Mouse (Mus musculus): ENCODE results near the gene Sun1. TPM values are rescaled to one million over a fixed set of nuclear protein-coding genes. Genes with fewer than 3 reads are reported as not detected.

Gene Sun1
- polyA plus RNA-seq, 1 experiment: 125 TPM

DNA sequence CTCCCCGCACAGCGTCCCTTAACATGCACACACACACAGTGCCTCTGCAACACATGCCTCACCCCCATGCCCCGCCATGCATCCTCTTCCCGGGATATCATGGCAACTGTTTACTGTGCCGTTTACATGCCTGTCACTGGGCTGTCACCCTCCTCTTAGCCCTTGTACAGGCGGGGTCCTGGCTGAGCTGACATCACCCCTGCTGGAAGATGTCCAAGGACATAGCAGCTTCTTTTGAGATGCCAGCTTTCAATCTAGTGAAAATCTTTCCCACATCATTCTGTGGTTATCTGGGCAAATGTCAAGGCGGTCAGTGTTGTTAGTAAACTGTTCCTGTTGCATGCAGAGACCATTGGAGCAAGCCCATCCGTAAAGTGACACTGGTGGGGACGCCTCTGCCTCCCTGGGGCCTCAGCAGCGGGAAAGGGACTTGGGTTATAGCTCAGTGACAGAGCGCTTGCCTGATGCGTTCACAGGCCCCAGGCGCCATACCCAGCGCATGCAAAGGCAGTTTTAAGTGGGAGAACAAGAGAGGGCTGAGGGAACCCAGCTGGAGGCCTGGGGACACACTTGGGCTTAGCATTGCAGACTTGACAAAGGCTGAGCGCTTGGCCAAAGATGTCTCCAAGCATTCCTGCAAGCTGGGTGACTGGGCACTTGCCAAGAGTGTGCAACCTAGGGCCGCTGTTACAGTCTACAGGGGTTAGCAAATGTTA, 70.5 kb downstream of the Sun1 start:
- no peaks in the 10 kb centered on the region; the same call in none of the 2 replicates for H3K36me3 ChIP-seq (ENCODE audit: control insufficient read depth, insufficient read depth, low read length)
- TF ChIP-seq POLR2A (IDR thresholded peaks at IDR 0.05; ENCODE audit: control insufficient read depth, low read depth, low read length) (no peak), CTCF (IDR thresholded peaks at IDR 0.05; ENCODE audit: control insufficient read depth, insufficient read depth, insufficient replicate concordance, low read depth, low read length) (no peak)
- H3K4me1 ChIP-seq (ENCODE audit: control insufficient read depth, insufficient read depth, low read length): 0 out of 2 replicates have a peak, but pooled peaks cover 2% of the 10 kb centered on the region
- no peaks in the 10 kb centered on the region for H3K27me3 ChIP-seq (ENCODE audit: control insufficient read depth, insufficient read depth, low read length)
- H3K4me3 ChIP-seq (ENCODE audit: control insufficient read depth, low read depth, low read length): no peak overlapping the region
- H3K27ac ChIP-seq (ENCODE audit: control insufficient read depth, insufficient read depth, low read depth, low read length): no peak overlapping the region

DNA sequence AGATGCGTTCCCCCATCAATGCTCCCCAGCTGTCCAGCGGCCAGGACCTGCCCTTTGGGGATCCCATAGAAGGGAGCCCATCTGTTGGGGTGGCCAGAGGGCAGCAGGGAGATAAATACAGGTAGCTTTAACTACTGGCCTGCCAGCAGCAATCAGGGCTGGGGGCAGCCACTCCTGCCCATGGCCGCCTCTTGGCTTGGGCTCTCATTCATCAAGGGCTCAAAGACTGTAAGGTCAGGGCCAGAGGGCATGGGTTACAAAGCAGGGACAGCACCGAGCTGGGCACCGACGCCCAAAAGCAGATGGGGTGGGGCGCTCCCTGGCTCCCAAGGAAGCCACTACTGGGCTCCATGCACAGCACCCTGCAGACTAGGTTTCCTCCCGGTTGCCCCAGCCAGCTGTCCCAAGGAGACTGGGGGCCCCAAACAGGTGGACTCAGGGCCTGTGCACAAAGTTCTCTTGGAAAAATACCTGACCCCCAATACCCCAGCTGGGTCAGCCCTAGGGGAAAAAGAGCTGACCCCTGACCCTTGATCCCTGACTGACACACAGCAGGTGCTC, 71.6 kb downstream of the Sun1 start:
- Histone ChIP-seq H3K4me1 (ENCODE audit: control insufficient read depth, insufficient read depth, low read length) (0 out of 2 replicates have a peak, but pooled peaks cover 2% of the 10 kb centered on the region), H3K4me3 (ENCODE audit: control insufficient read depth, low read depth, low read length) (no peak overlapping the region), H3K36me3 (ENCODE audit: control insufficient read depth, insufficient read depth, low read length) (no peaks in the 10 kb centered on the region; the same call in 1 of the 2 replicates), H3K27ac (ENCODE audit: control insufficient read depth, insufficient read depth, low read depth, low read length) (no peak overlapping the region), H3K27me3 (ENCODE audit: control insufficient read depth, insufficient read depth, low read length) (no peaks in the 10 kb centered on the region)
- TF ChIP-seq CTCF (IDR thresholded peaks at IDR 0.05; ENCODE audit: control insufficient read depth, insufficient read depth, insufficient replicate concordance, low read depth, low read length) (no peak), POLR2A (IDR thresholded peaks at IDR 0.05; ENCODE audit: control insufficient read depth, low read depth, low read length) (no peak)

DNA sequence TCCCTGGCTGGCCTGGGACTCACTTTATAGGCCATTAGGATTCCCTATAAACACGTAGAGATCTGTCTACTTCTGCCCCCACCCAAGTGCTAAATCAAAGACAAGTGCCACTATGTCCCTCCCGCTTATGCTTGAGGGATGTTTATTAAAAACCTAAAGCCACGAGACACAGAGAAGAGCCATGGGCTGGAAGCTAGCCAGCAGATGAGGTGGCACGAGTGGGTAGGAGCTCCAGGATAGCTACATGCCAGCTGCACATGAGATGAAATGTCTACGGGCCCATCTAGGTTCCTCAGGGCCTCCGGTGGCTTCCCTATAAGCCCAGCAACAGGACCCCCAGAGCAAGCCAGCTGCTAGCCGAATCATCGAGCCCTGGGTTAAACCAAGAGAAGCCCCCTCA, 76.8 kb downstream of the Sun1 start:
- H3K36me3 ChIP-seq (ENCODE audit: control insufficient read depth, insufficient read depth, low read length): no peaks in the 10 kb centered on the region
- TF ChIP-seq CTCF (IDR thresholded peaks at IDR 0.05; ENCODE audit: control insufficient read depth, insufficient read depth, insufficient replicate concordance, low read depth, low read length): no peak
- no peak for TF ChIP-seq POLR2A (IDR thresholded peaks at IDR 0.05; ENCODE audit: control insufficient read depth, low read depth, low read length)
- H3K4me3 ChIP-seq (ENCODE audit: control insufficient read depth, low read depth, low read length): no peak overlapping the region
- no peaks in the 10 kb centered on the region for H3K4me1 ChIP-seq (ENCODE audit: control insufficient read depth, insufficient read depth, low read length)
- H3K27me3 ChIP-seq (ENCODE audit: control insufficient read depth, insufficient read depth, low read length): no peaks in the 10 kb centered on the region
- H3K27ac ChIP-seq (ENCODE audit: control insufficient read depth, insufficient read depth, low read depth, low read length): no peak overlapping the region

DNA sequence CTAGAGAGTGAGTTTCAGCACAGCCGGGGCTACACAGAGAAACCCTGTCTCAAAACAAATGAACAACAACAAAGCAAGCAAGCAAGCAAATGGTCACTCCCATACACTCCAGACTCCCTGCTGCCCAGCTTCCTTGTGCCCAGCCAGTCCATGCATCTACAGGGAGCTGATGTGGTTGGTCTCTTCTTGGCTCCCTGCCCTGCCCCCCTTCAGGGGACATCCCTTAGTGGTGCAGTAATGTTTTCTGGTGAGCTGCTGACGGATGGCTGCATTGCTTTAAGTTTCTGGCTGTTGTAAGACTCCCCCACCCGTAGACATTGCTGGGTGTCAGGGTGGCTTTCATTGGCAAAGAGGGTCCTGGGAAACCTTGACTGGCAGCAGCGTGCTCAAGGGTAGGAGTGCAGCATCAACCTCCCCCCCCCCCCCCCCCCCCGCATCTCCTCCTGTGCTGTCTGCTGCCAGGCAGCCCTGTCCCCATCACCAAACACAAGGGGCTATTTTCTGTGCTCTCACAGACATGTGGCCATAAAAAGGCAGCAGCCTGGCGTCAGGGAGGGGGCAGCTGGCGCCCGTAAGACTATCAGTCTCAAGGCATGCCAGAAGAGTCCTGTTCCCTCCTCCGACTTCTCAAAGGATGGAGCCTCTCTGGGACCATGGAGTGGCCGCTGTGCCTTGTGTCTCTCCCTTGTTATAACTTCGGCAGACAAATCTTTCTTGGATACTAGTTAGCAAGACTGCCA, 81.1 kb downstream of the Sun1 start:
- H3K27ac ChIP-seq (ENCODE audit: control insufficient read depth, insufficient read depth, low read depth, low read length): no peak overlapping the region
- H3K27me3 ChIP-seq (ENCODE audit: control insufficient read depth, insufficient read depth, low read length): no peaks in the 10 kb centered on the region
- no peak for TF ChIP-seq POLR2A (IDR thresholded peaks at IDR 0.05; ENCODE audit: control insufficient read depth, low read depth, low read length)
- TF ChIP-seq CTCF (IDR thresholded peaks at IDR 0.05; ENCODE audit: control insufficient read depth, insufficient read depth, insufficient replicate concordance, low read depth, low read length): no peak
- H3K36me3 ChIP-seq (ENCODE audit: control insufficient read depth, insufficient read depth, low read length): no peaks in the 10 kb centered on the region
- no peak overlapping the region for H3K4me3 ChIP-seq (ENCODE audit: control insufficient read depth, low read depth, low read length)
- H3K4me1 ChIP-seq (ENCODE audit: control insufficient read depth, insufficient read depth, low read length): peaks cover 2% of the 10 kb centered on the region; the same call in 1 of the 2 replicates

- Histone ChIP-seq H3K4me1 (ENCODE audit: control insufficient read depth, insufficient read depth, low read length) (peaks cover 2% of the 10 kb centered on the region; the same call in 1 of the 2 replicates), H3K36me3 (ENCODE audit: control insufficient read depth, insufficient read depth, low read length) (no peaks in the 10 kb centered on the region), H3K27me3 (ENCODE audit: control insufficient read depth, insufficient read depth, low read length) (no peaks in the 10 kb centered on the region), H3K4me3 (ENCODE audit: control insufficient read depth, low read depth, low read length) (no peak overlapping the region), H3K27ac (ENCODE audit: control insufficient read depth, insufficient read depth, low read depth, low read length) (no peak overlapping the region)
- TF ChIP-seq CTCF (IDR thresholded peaks at IDR 0.05; ENCODE audit: control insufficient read depth, insufficient read depth, insufficient replicate concordance, low read depth, low read length): peak; percentile 92; the same call in 1 of the 2 replicates
- no peak for TF ChIP-seq POLR2A (IDR thresholded peaks at IDR 0.05; ENCODE audit: control insufficient read depth, low read depth, low read length)
Measured at GRCm38 (mm10) chr5:139282191-139282590, 81.8 kb downstream of the Sun1 start.

GRCm38 (mm10) chr5:139283460-139284180, 83.2 kb downstream of the Sun1 start:
- TF ChIP-seq CTCF (IDR thresholded peaks at IDR 0.05; ENCODE audit: control insufficient read depth, insufficient read depth, insufficient replicate concordance, low read depth, low read length) (no peak), POLR2A (IDR thresholded peaks at IDR 0.05; ENCODE audit: control insufficient read depth, low read depth, low read length) (no peak)
- Histone ChIP-seq H3K4me1 (ENCODE audit: control insufficient read depth, insufficient read depth, low read length) (peaks cover 4% of the 10 kb centered on the region), H3K27me3 (ENCODE audit: control insufficient read depth, insufficient read depth, low read length) (no peaks in the 10 kb centered on the region)

More at GRCm38 (mm10) chr5:139283460-139284180, 83.2 kb downstream of the Sun1 start:
- Histone ChIP-seq H3K27ac (ENCODE audit: control insufficient read depth, insufficient read depth, low read depth, low read length) (no peak overlapping the region), H3K4me3 (ENCODE audit: control insufficient read depth, low read depth, low read length) (no peak overlapping the region), H3K36me3 (ENCODE audit: control insufficient read depth, insufficient read depth, low read length) (no peaks in the 10 kb centered on the region)
